Mouse (Mus musculus) lung, postnatal 0 days (tissue): Measurements from ENCODE around the gene Ppp1r13l. TPM values are rescaled to one million over a fixed set of nuclear protein-coding genes. Genes with fewer than 3 reads are reported as not detected.

Experiments used
- ATAC-seq: fragments of 200-750 bp; cut with Nextera tagmentation; 2 replicates; pipeline ENCODE4 v1.8.0; 2017; ENCODE audit warnings: moderate library complexity
- DNase-seq: peaks from one replicate; pipeline ENCODE4 v3.0.0-alpha.2; 2016; ENCODE audit warnings: low spot score
- H3K27ac ChIP-seq: fragments of 300-500 bp; sonication (generic); 2 replicates; pipeline ENCODE4 v1.5.1; 2014; ENCODE audit warnings: antibody characterized with exemption, mild to moderate bottlenecking, low read length, mixed read lengths
- H3K27me3 ChIP-seq: fragments of 300-500 bp; sonication (generic); replicated peaks from 2 replicates; pipeline ENCODE4 v1.6.1; 2014; ENCODE audit warnings: low read length, mixed read lengths; ENCODE audit not compliant: insufficient read depth
- H3K36me3 ChIP-seq: fragments of 300-500 bp; sonication (generic); 2 replicates; pipeline ENCODE4 v1.6.1; 2014; ENCODE audit warnings: low read length, mixed read lengths; ENCODE audit not compliant: insufficient read depth
- H3K4me1 ChIP-seq: fragments of 300-500 bp; sonication (generic); 2 replicates; pipeline ENCODE4 v1.6.1; 2014; ENCODE audit warnings: antibody characterized with exemption, low read depth, low read length, mixed read lengths; ENCODE audit not compliant: insufficient read depth
- H3K4me2 ChIP-seq: fragments of 300-500 bp; sonication (generic); replicated peaks from 2 replicates; pipeline ENCODE4 v1.6.1; 2014; ENCODE audit warnings: low read depth, mild to moderate bottlenecking, low read length, moderate library complexity, mixed read lengths
- H3K4me3 ChIP-seq: fragments of 300-500 bp; sonication (generic); 2 replicates; pipeline ENCODE4 v1.5.1; 2014; ENCODE audit warnings: low read depth, low read length
- H3K9ac ChIP-seq: fragments of 300-500 bp; sonication (generic); replicated peaks from 2 replicates; pipeline ENCODE4 v1.6.1; 2014; ENCODE audit warnings: low read depth, mild to moderate bottlenecking
- H3K9me3 ChIP-seq: fragments of 300-500 bp; sonication (generic); 2 replicates; pipeline ENCODE4 v1.6.1; 2016; ENCODE audit warnings: low read length, mixed read lengths
- CTCF ChIP-seq: IDR thresholded peaks from 2 replicates; pipeline ENCODE4 v1.5.1; 2016; ENCODE audit warnings: antibody characterized with exemption, mild to moderate bottlenecking
- EP300 ChIP-seq: IDR thresholded peaks from 2 replicates; pipeline ENCODE4 v1.6.1; 2016; ENCODE audit warnings: antibody characterized with exemption, mild to moderate bottlenecking, control low read depth
- WGBS: fragments of 180-500 bp; shearing (Covaris S2); extraction: QIAGEN DNeasy Blood & Tissue Kit; methylation state at CpG from one replicate; pipeline ENCODE4 v1.1.7; 2014; 5-methylcytosine and 5-hydroxymethylcytosine counted together
- polyA plus RNA-seq: library from polyadenylated mRNA; unstranded; fragments of >200 nt; fragmentation: Nextera tagmentation; extraction: Ambion mirVana; gene quantifications from 2 replicates; pipeline ENCODE4 v1.2.1, GENCODE M21; 2015

Ppp1r13l gene
- polyA plus RNA-seq, 1 experiment from 2014 or later, result 4.1 TPM

- H3K4me2 ChIP-seq, result no peak overlapping the region
- no peak for ATAC-seq
- H3K4me1 ChIP-seq, result peaks cover 11% of the 10 kb centered on the region
- TF ChIP-seq EP300, result no peak
- H3K4me3 ChIP-seq, result no peak overlapping the region
- H3K9ac ChIP-seq, result no peak overlapping the region
- no peak overlapping the region for H3K27ac ChIP-seq
- DNase-seq, result no peak
- H3K9me3 ChIP-seq, result no peaks in the 10 kb centered on the region
- no peaks in the 10 kb centered on the region for H3K27me3 ChIP-seq
- H3K36me3 ChIP-seq, result no peaks in the 10 kb centered on the region
- 84% methylated on average over 11 of the region's 11 CpGs for WGBS
These were observed 35.3 kb upstream of the Ppp1r13l start for GRCm38 (mm10) chr7:19324221-19324620.

GRCm38 (mm10) chr7:19325262-19326199 lies 34.0 kb upstream of the Ppp1r13l start:
- ATAC-seq (no peak), DNase-seq (no peak)
- peaks cover 8% of the 10 kb centered on the region for H3K4me1 ChIP-seq
- no peak for TF ChIP-seq EP300
- no peak for TF ChIP-seq CTCF
- WGBS, result 69% methylated on average over 21 of the region's 21 CpGs
- peak overlapping the region; percentile 55; the same call in 1 of the 2 replicates for H3K4me2 ChIP-seq
- peak overlapping the region; percentile 34 for H3K4me3 ChIP-seq
- H3K27me3 ChIP-seq, result no peaks in the 10 kb centered on the region
- peak overlapping the region; percentile 91 for H3K27ac ChIP-seq
- no peaks in the 10 kb centered on the region for H3K9me3 ChIP-seq
- no peak overlapping the region for H3K9ac ChIP-seq
- H3K36me3 ChIP-seq, result no peaks in the 10 kb centered on the region

GRCm38 (mm10) chr7:19326359-19326758 lies 33.2 kb upstream of the Ppp1r13l start:
- ATAC-seq, result peak; percentile 87
- peak overlapping the region; percentile 30 for H3K9ac ChIP-seq
- H3K4me1 ChIP-seq, result peaks cover 8% of the 10 kb centered on the region
- H3K36me3 ChIP-seq, result no peaks in the 10 kb centered on the region
- peak overlapping the region; percentile 34 for H3K4me3 ChIP-seq
- peak; percentile 93 for DNase-seq
- WGBS, result under 1% methylated on average over 19 of the region's 20 CpGs
- H3K27me3 ChIP-seq, result no peaks in the 10 kb centered on the region
- TF ChIP-seq CTCF (no peak), EP300 (no peak)
- peak overlapping the region; percentile 55 for H3K4me2 ChIP-seq
- no peaks in the 10 kb centered on the region for H3K9me3 ChIP-seq
- peak overlapping the region; percentile 91 for H3K27ac ChIP-seq

DNA sequence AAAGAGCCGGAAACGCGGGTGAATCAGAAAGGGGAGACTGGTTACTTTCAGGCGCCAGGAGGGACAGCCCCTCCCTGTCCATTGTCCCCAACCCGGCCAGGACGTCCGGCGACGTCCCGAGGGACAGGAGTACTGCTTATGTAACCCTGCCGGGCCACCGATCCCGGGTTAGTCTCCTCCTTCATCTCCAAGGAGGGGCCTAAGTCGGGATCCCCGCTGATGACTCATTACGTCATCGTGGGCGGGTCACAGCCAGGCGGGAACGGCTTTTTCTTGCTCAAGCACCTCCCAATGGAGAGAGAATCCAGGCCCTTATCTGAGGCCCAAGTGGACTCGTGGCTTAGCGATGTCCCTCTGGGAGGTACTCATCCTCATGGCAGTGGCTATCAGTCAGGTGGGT lies 32.4 kb upstream of the Ppp1r13l start:
- H3K36me3 ChIP-seq, result no peaks in the 10 kb centered on the region
- H3K27me3 ChIP-seq, result no peaks in the 10 kb centered on the region
- ATAC-seq (peak; percentile 93), DNase-seq (peak; percentile 98)
- no peaks in the 10 kb centered on the region for H3K9me3 ChIP-seq
- peak overlapping the region; percentile 34 for H3K4me3 ChIP-seq
- H3K9ac ChIP-seq, result peak overlapping the region; percentile 30; the same call in 1 of the 2 replicates
- under 1% methylated on average over 22 of the region's 22 CpGs for WGBS
- TF ChIP-seq EP300 (peak; percentile 22; the same call in 1 of the 2 replicates), CTCF (no peak; the same call in 1 of the 2 replicates)
- peaks cover 8% of the 10 kb centered on the region for H3K4me1 ChIP-seq
- peak overlapping the region; percentile 91 for H3K27ac ChIP-seq
- peak overlapping the region; percentile 55 for H3K4me2 ChIP-seq

- H3K4me2 ChIP-seq, result peak overlapping the region; percentile 55; the same call in 1 of the 2 replicates
- H3K9ac ChIP-seq, result no peak overlapping the region
- H3K4me1 ChIP-seq, result peaks cover 8% of the 10 kb centered on the region
- H3K4me3 ChIP-seq, result no peak overlapping the region
- ATAC-seq (no peak), DNase-seq (no peak)
- no peaks in the 10 kb centered on the region for H3K36me3 ChIP-seq
- no peak for TF ChIP-seq EP300
- no peaks in the 10 kb centered on the region for H3K9me3 ChIP-seq
- no peak overlapping the region for H3K27ac ChIP-seq
- no peaks in the 10 kb centered on the region for H3K27me3 ChIP-seq
- 86% methylated on average over 5 of the region's 5 CpGs for WGBS
These were observed 31.8 kb upstream of the Ppp1r13l start for GRCm38 (mm10) chr7:19327782-19328181.

GRCm38 (mm10) chr7:19328425-19328824 lies 31.1 kb upstream of the Ppp1r13l start:
- Histone ChIP-seq H3K4me3 (no peak overlapping the region), H3K4me2 (no peak overlapping the region), H3K27me3 (no peaks in the 10 kb centered on the region), H3K9ac (no peak overlapping the region), H3K27ac (no peak overlapping the region), H3K4me1 (peaks cover 8% of the 10 kb centered on the region), H3K9me3 (no peaks in the 10 kb centered on the region), H3K36me3 (no peaks in the 10 kb centered on the region)
- TF ChIP-seq CTCF, result peak; percentile 48
- TF ChIP-seq EP300, result no peak
- no peak for ATAC-seq
- DNase-seq, result no peak
